Mouse (Mus musculus): ENCODE data around the gene 4930442H23Rik. TPM values are rescaled to one million over a fixed set of nuclear protein-coding genes. Genes with fewer than 3 reads are reported as not detected.
"Not testable (repeated sequence)": the region's sequence is repeated elsewhere in the genome, so short reads cannot be mapped to it uniquely, and the experiment has no call there.

4930442H23Rik gene
- not detected in 2 replicates for polyA plus RNA-seq (2015; fragmentation: Nextera tagmentation; extraction: Ambion mirVana)

DNA sequence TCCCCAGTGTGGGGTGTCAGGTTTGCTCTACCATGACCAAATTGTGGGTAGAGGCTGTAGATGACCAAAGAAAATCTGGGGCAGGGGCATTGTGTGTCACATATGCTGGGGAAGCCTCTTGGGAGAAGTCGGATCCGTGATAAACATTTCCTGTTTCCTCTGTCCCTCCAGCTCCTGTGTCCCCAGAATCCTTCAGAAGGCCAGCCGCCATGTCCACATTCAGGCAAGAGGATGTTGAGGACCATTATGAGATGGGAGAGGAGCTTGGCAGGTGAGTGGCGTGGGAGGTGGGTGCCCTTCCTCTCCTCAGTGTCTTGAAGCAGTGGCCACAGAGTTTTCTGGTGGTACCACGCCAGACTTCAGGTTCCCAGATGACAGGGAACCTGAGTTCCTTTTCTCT, at the start of gene 4930442H23Rik:
TSS of gene 4930442H23Rik (minus strand) at position 45 of the 400 bp plus-strand sequence.
- no peak for ATAC-seq (replicated peaks; ENCODE audit: insufficient number of reproducible peaks, insufficient read depth, low FRiP score, low read depth)

DNA sequence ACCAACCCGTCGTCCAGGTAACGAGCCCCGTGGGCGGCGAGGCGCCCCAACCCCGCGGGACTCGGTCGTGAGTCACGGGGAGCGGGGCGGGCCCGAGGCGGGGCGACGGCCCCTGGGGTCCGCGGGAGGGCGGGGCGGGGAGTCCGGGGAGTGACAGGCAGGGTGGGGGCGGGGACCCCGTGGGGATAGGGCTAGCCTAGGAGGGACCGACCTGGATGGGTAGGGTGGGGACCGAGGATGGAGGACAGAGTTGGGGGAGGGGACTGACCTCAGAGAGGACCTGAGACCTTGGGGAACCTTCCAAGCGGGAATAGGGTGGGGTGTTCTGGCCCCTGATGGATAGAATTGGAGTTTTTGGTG, 49.6 kb upstream of the 4930442H23Rik start:
- WGBS = under 1% methylated on average over 27 of the region's 28 CpGs
- Histone ChIP-seq H3K9me3 (replicated peaks) (no peaks in the 10 kb centered on the region), H3K4me2 (peak overlapping the region; percentile 69), H3K4me1 (replicated peaks) (peaks cover 26% of the 10 kb centered on the region), H3K27me3 (peaks cover 49% of the 10 kb centered on the region), H3K9ac (peak overlapping the region; percentile 63), H3K36me3 (no peaks in the 10 kb centered on the region), H3K27ac (peak overlapping the region; percentile 32; the same call in 1 of the 2 replicates), H3K4me3 (peak overlapping the region; percentile 69)
- ATAC-seq (replicated peaks; ENCODE audit: insufficient number of reproducible peaks, insufficient read depth, low FRiP score, low read depth) = peak; percentile 58

More for the DNA sequence above, at the start of gene 4930442H23Rik:
- Histone ChIP-seq H3K4me1 (replicated peaks) (peaks cover 55% of the 10 kb centered on the region), H3K9ac (peak within 1 kb of the TSS; percentile 78), H3K4me2 (peak within 1 kb of the TSS; percentile 73), H3K9me3 (replicated peaks) (no peaks in the 10 kb centered on the region), H3K27ac (peak within 1 kb of the TSS; percentile 95), H3K36me3 (peaks cover 61% of the 10 kb centered on the region), H3K27me3 (no peaks in the 10 kb centered on the region), H3K4me3 (peak within 1 kb of the TSS; percentile 74)
- WGBS = 67% methylated on average over 5 of the region's 5 CpGs

DNA sequence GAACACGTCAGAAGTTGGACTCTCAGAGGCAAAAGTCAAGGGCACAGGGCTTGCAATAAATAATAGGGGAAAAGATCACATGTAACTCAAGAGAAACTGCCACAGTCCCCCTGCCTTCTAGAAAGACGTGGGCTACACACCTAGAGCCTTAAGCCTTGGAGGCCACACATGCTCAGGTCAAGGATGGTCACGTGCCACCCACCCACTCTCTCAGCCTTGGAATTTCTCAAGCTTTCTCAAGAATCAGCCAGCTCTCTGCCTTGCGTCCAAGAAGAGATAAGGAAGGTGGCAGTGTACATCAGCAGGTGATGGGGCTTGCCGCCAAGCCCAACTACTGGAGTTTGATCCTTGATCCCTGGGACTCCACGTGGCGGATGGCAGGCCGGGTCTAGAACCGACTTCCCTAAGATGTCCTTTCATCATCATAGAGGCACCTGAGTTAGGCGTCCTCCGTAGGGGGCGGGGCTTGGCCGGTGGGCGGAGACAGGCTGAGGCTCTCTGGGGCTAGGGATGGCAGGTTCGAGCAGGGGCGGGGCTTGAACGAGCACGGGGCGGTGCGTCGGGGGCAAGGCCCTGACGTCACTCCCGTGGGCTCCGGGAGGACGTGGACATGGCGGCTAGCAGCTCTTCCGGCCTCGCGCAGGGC, 49.1 kb upstream of the 4930442H23Rik start, which contains the start of gene Zfr2:
TSS of gene Zfr2 (plus strand) at position 576 of the 646 bp plus-strand sequence.
- WGBS = 7% methylated on average over 29 of the region's 29 CpGs
- Histone ChIP-seq H3K4me1 (replicated peaks) (peaks cover 26% of the 10 kb centered on the region), H3K27me3 (peaks cover 47% of the 10 kb centered on the region), H3K27ac (peak within 1 kb of the TSS; percentile 32; the same call in 1 of the 2 replicates), H3K9ac (peak within 1 kb of the TSS; percentile 63), H3K9me3 (replicated peaks) (no peaks in the 10 kb centered on the region), H3K4me2 (peak within 1 kb of the TSS; percentile 69), H3K4me3 (peak within 1 kb of the TSS; percentile 69), H3K36me3 (no peaks in the 10 kb centered on the region)
- ATAC-seq (replicated peaks; ENCODE audit: insufficient number of reproducible peaks, insufficient read depth, low FRiP score, low read depth) = peak; percentile 85

DNA sequence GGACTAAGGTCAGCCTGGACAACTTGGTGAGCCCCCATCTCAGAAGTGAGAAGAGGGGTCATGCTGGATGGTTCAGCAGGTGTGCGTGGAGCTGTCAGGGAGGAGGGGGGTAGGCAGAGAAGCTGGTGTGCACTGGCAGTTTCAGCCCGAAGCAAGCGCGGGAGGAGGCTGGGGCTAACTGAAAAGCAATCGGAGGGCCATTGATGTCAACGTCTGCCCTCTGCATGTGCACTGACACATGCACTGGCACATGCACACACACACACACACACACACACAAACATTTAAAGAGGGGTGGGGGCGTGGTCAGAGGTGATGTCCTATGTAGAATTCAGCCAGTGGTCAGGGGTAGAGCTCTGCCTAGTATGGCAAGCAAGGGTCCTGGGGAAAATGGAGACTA, 47.8 kb upstream of the 4930442H23Rik start:
- Histone ChIP-seq H3K4me1 (replicated peaks) (peaks cover 26% of the 10 kb centered on the region), H3K9ac (no peak overlapping the region), H3K36me3 (no peaks in the 10 kb centered on the region), H3K27ac (no peak overlapping the region), H3K4me2 (no peak overlapping the region), H3K4me3 (no peak overlapping the region), H3K27me3 (peaks cover 43% of the 10 kb centered on the region), H3K9me3 (replicated peaks) (no peaks in the 10 kb centered on the region)
- ATAC-seq (replicated peaks; ENCODE audit: insufficient number of reproducible peaks, insufficient read depth, low FRiP score, low read depth) = no peak
- 44% methylated on average over 7 of the region's 7 CpGs for WGBS

DNA sequence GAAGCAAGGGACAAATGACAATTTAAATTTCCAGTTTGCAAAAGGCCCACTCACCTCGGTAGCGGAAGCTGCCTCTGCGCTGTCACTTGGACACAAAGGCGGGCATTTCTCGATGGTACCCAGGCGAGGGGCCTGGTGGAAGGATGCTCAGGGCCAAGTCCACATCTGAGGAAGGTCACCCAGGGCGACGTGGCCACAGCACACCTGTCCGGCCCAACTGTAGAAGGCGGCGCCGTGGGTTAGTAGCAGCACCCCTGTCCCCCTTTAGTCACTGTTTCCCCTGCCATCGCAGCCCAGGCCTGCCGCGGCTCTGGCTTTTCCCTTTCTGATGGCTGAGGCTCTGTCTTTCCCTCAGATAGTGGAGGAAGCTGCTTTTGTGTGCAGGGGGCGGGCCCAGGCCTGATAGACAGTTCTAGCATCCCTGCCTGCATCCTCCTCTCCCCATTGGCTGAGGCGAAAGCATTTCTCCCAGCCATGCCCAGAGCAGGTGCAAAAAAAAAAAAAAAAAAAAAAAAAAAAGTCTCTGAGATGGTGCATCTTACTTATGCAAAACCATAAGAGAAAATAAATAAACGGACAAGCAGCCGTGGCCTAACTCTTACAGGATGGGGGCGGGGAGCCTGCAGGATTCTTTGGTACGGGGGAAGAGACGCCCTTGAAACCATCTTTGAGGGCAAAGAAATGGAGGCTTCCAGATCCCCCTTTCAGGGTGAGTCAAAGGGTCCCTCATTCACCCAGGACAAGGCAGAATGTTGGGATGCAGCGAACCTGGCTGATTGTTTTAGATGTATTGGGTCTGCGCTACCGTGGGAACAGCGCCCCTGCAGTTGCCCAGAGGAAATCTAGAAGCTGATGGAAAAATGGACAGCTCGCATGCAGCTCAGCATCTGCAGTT, 47.0 kb upstream of the 4930442H23Rik start, which contains the start of gene Atcay:
TSS of gene Atcay (minus strand) at position 396 of the 895 bp plus-strand sequence.
- Histone ChIP-seq H3K9me3 (replicated peaks) (no peaks in the 10 kb centered on the region), H3K27ac (no peak within 1 kb of the TSS), H3K4me2 (peak within 1 kb of the TSS; percentile 54), H3K4me3 (peak within 1 kb of the TSS; percentile 18), H3K4me1 (replicated peaks) (peaks cover 26% of the 10 kb centered on the region), H3K27me3 (peaks cover 43% of the 10 kb centered on the region), H3K9ac (peak within 1 kb of the TSS; percentile 27), H3K36me3 (no peaks in the 10 kb centered on the region)
- no peak for ATAC-seq (replicated peaks; ENCODE audit: insufficient number of reproducible peaks, insufficient read depth, low FRiP score, low read depth)
- WGBS = 10% methylated on average over 27 of the region's 27 CpGs

DNA sequence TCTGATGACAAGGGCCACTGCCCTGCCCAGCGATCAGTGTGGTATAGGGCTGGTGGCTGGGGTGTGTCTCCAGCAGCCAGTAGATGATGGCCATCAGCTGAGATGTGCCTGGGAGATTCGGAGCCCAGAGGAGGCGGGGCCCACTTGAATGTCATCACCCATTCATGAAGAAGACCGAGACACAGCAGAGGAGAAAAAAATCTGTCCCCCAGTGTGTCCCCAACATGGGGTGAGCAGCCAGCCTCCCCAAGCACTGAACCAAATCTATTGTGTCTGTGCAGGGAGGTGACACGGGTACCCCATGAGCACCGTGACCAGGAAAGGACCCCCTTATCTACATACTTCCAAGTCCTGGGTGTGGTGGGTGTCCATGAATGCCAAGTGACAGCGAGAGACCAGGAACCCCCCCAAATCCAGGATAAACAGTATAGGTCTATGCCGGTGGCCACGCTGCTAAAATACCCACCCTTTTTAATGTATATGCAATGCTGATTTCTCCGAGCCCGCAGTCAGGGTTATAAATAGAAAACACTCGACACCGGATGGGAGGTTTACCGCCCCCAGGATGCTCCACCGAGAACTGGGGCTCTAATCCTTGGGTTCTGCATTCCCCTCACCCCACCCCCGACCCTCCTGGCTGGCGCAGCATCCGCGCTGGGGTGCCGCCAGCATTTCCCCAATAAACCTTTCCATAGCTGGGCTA, 46.2 kb upstream of the 4930442H23Rik start:
- Histone ChIP-seq H3K9ac (peak overlapping the region; percentile 27), H3K27ac (no peak overlapping the region), H3K9me3 (replicated peaks) (no peaks in the 10 kb centered on the region), H3K4me1 (replicated peaks) (peaks cover 26% of the 10 kb centered on the region), H3K4me2 (peak overlapping the region; percentile 54), H3K36me3 (no peaks in the 10 kb centered on the region), H3K4me3 (peak overlapping the region; percentile 18), H3K27me3 (peaks cover 43% of the 10 kb centered on the region)
- ATAC-seq (replicated peaks; ENCODE audit: insufficient number of reproducible peaks, insufficient read depth, low FRiP score, low read depth) = no peak
- WGBS = 11% methylated on average over 20 of the region's 20 CpGs

DNA sequence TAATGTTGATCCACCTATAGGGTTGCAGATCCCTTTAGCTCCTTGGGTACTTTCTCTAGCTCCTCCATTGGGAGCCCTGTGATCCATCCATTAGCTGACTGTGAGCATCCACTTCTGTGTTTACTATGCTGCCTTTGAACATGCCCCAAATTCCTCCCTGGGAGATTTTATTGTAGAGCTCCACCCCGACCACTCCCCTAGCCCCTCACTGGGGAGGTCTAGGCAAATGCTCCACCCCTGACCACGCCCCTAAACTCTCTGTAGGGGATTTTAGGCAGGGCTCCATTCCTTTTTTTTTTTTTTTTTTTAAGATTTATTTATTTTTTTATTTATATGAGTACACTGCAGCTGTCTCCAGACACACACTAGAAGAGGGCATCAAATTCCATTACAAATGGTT, 40.1 kb upstream of the 4930442H23Rik start:
- peaks cover 12% of the 10 kb centered on the region for H3K27me3 ChIP-seq
- 54% methylated on average over 2 of the region's 2 CpGs for WGBS
- H3K36me3 ChIP-seq; H3K9ac ChIP-seq; ATAC-seq (replicated peaks; ENCODE audit: insufficient number of reproducible peaks, insufficient read depth, low FRiP score, low read depth); H3K4me2 ChIP-seq; H3K4me1 ChIP-seq (replicated peaks); H3K27ac ChIP-seq; H3K9me3 ChIP-seq (replicated peaks); H3K4me3 ChIP-seq: not testable (repeated sequence)

DNA sequence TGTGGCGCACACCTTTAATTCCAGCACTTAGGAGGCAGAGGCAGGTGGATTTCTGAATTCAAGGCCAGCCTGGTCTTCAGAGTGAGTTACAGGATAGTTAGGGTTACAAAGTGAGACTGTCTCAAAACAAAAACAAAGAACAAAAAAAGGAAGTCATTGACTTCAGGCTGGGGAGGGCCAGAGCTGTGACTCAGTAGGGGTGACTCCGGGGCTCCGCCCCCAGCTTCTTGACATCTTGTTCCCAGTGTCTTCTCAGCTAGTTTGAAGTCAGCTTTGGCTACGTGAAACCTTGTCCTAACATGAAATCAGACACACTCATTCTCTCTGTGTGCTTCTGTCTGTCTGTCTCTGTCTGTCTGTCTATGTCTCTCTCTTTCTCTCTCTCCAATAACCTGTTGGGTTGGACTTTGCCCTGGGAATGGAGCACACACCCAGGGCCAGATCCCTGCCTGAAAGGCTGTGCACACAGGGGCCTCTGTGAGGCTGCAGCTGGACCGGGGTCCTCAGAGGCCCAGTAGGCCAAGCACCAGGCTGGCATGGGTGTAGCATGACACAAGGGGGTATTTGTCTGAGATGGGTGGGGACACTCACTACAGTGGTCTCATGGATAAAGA, 37.9 kb upstream of the 4930442H23Rik start:
- H3K9ac ChIP-seq = no peak overlapping the region
- ATAC-seq (replicated peaks; ENCODE audit: insufficient number of reproducible peaks, insufficient read depth, low FRiP score, low read depth) = no peak
- H3K4me1 ChIP-seq (replicated peaks) = 0 out of 2 replicates have a peak, but pooled peaks cover 2% of the 10 kb centered on the region
- no peak overlapping the region for H3K27ac ChIP-seq
- 80% methylated on average over 5 of the region's 5 CpGs for WGBS
- H3K9me3 ChIP-seq (replicated peaks) = no peaks in the 10 kb centered on the region
- no peak overlapping the region for H3K4me2 ChIP-seq
- H3K27me3 ChIP-seq = peaks cover 10% of the 10 kb centered on the region; the same call in 1 of the 2 replicates
- H3K4me3 ChIP-seq = no peak overlapping the region
- no peaks in the 10 kb centered on the region for H3K36me3 ChIP-seq

DNA sequence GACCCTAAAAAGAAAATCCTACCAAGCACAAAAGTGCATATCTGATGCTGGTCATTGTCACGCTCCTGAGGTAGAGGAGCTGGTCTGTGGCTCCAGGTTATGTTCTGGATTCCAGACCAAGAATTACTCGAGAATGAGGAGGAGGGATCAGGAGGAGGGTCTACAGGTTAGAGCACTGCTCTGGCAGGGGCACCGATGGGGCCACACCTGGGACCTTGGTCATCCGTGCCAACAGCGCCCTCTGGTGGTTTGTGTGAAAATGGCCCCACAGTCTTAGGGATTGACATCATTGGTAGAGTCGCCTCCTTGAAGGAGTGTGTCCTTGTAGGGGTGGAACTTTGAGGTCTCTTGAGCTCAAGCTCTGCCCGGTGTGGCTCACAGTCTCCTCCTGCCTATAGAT, 34.3 kb upstream of the 4930442H23Rik start:
- ATAC-seq (replicated peaks; ENCODE audit: insufficient number of reproducible peaks, insufficient read depth, low FRiP score, low read depth) = peak; percentile 60; the same call in 1 of the 2 replicates
- no peak overlapping the region for H3K4me3 ChIP-seq
- no peak overlapping the region for H3K4me2 ChIP-seq
- H3K9ac ChIP-seq = no peak overlapping the region
- 29% methylated on average over 7 of the region's 7 CpGs for WGBS
- peaks cover 10% of the 10 kb centered on the region; the same call in 1 of the 2 replicates for H3K27me3 ChIP-seq
- H3K4me1 ChIP-seq (replicated peaks) = 0 out of 2 replicates have a peak, but pooled peaks cover 2% of the 10 kb centered on the region
- H3K9me3 ChIP-seq (replicated peaks) = no peaks in the 10 kb centered on the region
- H3K36me3 ChIP-seq = no peaks in the 10 kb centered on the region
- H3K27ac ChIP-seq = no peak overlapping the region

DNA sequence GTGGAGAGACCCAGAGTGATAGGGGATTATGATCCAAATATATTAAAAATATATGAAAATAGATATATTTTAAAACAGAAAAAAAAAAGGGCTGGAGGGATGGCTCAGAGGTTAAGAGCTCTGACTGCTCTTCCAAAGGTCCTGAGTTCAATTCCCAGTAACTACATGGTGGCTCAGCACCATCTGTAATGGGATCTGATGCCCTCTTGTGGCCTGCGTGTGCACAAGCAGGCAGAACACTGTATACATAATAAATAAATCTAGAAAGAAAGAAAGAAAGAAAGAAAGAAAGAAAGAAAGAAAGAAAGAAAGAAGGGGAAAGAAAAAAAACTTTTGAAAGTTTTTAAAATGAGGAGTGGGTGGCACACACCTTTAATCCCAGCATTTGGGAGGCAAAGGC, 33.6 kb upstream of the 4930442H23Rik start:
- not testable (repeated sequence) for H3K36me3 ChIP-seq; H3K27ac ChIP-seq; H3K9me3 ChIP-seq (replicated peaks); ATAC-seq (replicated peaks; ENCODE audit: insufficient number of reproducible peaks, insufficient read depth, low FRiP score, low read depth); H3K4me2 ChIP-seq; H3K27me3 ChIP-seq; H3K4me3 ChIP-seq; H3K4me1 ChIP-seq (replicated peaks); H3K9ac ChIP-seq
- WGBS = 32% methylated on average over 1 of the region's 1 CpGs

Measured in heart, embryonic 15.5 days (tissue).